In genomic region chr2:33760571-33760991, GRCm38 (mm10) we compare ENCODE assay signal across 14 mouse cellular contexts.
A peak's percentile ranks its signal among the peaks of the same experiment; 100 is the strongest.
DNase-seq lines count a peak whose midpoint lies in the region; ATAC-seq and TF ChIP-seq lines count a peak whose summit lies in the region.
"Had no signal": no experiment of that assay in that cellular context is flagged by ENCODE, and none has a peak within 500 bp of the region (broad histone marks: within the 10 kb centered on the region; RNA-seq: fewer than 3 reads in every experiment).

No protein-coding gene starts in this region.

- no peak for TF ChIP-seq CTCF in gastrocnemius, adult 2 months (IDR thresholded peaks at IDR 0.05)
- TF ChIP-seq CTCF in hindbrain, postnatal 0 days (IDR thresholded peaks at IDR 0.05; ENCODE audit: low read depth): no peak

- intact Hi-C loops in gastrocnemius, adult 2 months (cut with DNase I): no loop called here

- peak; percentile 14 for DNase-seq in gastrocnemius, adult 2 months
- DNase-seq in gastrocnemius, adult 8-10 months (ENCODE audit: low spot score in 2 of 2): no peak
- DNase-seq in right cerebral cortex, adult 18-20 months: peak; percentile 67
- DNase-seq in right cerebral cortex, postnatal 10 days (ENCODE audit: low spot score in 2 of 2): no peak
- peak; percentile 53 for DNase-seq in hindbrain, postnatal 0 days (ENCODE audit: low spot score)
- no peak for DNase-seq in kidney, postnatal 14 days
- DNase-seq in spleen, postnatal 4 days (ENCODE audit: low spot score in 2 of 2): no peak
- DNase-seq: cerebellum, adult 18-20 months; heart, postnatal 4 days; kidney, postnatal 36 days had no signal

- H3K27ac ChIP-seq in gastrocnemius, adult 2 months: no peak overlapping the region
- no peak overlapping the region; the same call in 1 of the 2 replicates for H3K27ac ChIP-seq in hindbrain, postnatal 0 days
- H3K27ac ChIP-seq: embryonic facial prominence, embryonic 13.5 days had no signal

- H3K9ac ChIP-seq in hindbrain, postnatal 0 days (replicated peaks; ENCODE audit: low read length): no peak overlapping the region
- H3K9ac ChIP-seq: embryonic facial prominence, embryonic 13.5 days had no signal

- H3K4me3 ChIP-seq in gastrocnemius, adult 2 months: no peak overlapping the region
- H3K4me3 ChIP-seq in hindbrain, postnatal 0 days (ENCODE audit: low read length): no peak overlapping the region
- H3K4me3 ChIP-seq: embryonic facial prominence, embryonic 13.5 days had no signal

- 40% methylated on average over 13 of the region's 13 CpGs for WGBS in hindbrain, postnatal 0 days

- H3K4me1 ChIP-seq in hindbrain, postnatal 0 days (ENCODE audit: insufficient read depth, low read length): peaks cover 25% of the 10 kb centered on the region; the same call in 1 of the 2 replicates

- no peaks in the 10 kb centered on the region for H3K9me3 ChIP-seq in hindbrain, postnatal 0 days (ENCODE audit: low read length)
- H3K9me3 ChIP-seq: embryonic facial prominence, embryonic 13.5 days had no signal

- ATAC-seq in hindbrain, postnatal 0 days: peak; percentile 41; the same call in 1 of the 2 replicates
- ATAC-seq in CD4-positive, CD25-positive, alpha-beta regulatory T cell, adult 4 months: no peak

- H3K4me2 ChIP-seq in hindbrain, postnatal 0 days (ENCODE audit: low read depth, low read length): no peak overlapping the region
- H3K4me2 ChIP-seq: embryonic facial prominence, embryonic 13.5 days; liver, embryonic 11.5 days had no signal

- H3K36me3 ChIP-seq in hindbrain, postnatal 0 days (ENCODE audit: insufficient read depth, low read length): no peaks in the 10 kb centered on the region

- H3K27me3 ChIP-seq in hindbrain, postnatal 0 days (ENCODE audit: insufficient read depth, low read length): no peaks in the 10 kb centered on the region
- H3K27me3 ChIP-seq: CH12.LX; embryonic facial prominence, embryonic 13.5 days had no signal

Comparison
In these comparisons a context has a peak if more than half of its experiments do, and no peak if none do; other contexts are left out.
1. DNase-seq: peak in gastrocnemius, adult 2 months (single experiment), right cerebral cortex, adult 18-20 months (single experiment) and hindbrain, postnatal 0 days (single experiment); none in gastrocnemius, adult 8-10 months (0 of 2), right cerebral cortex, postnatal 10 days (0 of 2), kidney, postnatal 14 days (single experiment) and spleen, postnatal 4 days (0 of 2).